Mouse (Mus musculus): ENCODE data around the gene Scamp2.
A peak's percentile ranks its signal among the peaks of the same experiment; 100 is the strongest.

Scamp2 gene

DNA sequence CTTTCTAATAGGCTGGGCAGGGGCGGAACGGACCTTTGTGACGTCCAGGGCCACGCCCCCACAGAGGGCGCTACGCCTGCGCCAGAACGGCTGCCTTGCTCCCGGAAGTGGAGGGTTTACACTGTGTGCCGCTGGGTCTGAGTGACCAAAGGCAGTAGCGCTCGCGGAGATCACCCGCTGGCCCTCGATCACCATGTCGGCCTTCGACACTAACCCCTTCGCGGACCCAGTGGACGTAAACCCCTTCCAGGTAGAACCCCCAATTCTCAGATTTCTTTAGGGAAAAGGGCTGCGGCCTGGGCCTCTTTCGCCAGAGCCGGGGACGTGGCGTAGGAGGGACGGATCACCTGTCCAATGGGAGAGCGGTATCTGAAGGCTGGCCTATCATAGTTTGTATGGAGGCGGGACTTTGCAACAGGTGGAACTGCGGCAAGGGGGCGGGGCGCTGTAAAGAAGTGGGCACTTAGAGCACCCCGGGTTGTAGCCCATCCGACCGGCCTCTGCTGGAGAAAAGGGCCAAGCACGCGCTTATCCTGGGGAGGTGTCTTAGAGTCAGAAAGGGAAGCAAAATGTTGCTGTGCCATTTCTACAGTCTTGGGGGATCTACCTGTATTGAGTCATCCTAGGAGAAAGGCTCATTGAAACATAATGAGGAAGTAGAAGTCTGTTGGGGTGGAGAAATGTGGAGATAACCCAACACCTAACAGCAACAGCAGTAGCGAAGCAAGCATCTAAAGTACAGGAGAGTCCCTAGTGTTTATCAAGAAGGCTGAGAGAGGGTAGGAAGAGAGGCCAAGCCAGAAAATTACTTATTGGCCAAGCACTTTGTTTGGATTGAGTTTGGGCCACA is at the start of gene Scamp2:
Scamp2 (plus strand) TSS at position 83 of the 850 bp plus-strand sequence.
- peak; percentile 90 for DNase-seq (ENCODE audit: low spot score)

DNA sequence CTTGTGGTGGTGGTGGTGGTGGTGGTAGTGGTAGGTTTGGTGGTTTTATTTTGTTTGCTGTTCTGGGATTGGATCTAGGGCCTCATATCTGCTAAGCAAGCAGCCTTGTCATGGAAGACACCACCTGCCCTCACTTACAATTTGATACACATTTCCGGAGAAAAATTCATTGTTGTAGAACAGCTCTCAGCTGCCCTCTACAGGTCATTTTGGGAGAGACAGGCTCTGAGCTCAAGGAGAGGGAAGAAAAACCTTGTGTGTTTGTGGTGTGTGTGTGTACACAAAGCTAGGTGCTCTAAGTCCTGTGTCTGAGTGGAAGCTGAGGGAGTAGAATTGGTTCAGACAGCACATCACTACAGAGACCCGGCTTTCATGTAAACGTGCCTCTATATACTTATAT is 43.6 kb upstream of the Scamp2 start:
- peak; percentile 72 for DNase-seq (ENCODE audit: low spot score)

DNA sequence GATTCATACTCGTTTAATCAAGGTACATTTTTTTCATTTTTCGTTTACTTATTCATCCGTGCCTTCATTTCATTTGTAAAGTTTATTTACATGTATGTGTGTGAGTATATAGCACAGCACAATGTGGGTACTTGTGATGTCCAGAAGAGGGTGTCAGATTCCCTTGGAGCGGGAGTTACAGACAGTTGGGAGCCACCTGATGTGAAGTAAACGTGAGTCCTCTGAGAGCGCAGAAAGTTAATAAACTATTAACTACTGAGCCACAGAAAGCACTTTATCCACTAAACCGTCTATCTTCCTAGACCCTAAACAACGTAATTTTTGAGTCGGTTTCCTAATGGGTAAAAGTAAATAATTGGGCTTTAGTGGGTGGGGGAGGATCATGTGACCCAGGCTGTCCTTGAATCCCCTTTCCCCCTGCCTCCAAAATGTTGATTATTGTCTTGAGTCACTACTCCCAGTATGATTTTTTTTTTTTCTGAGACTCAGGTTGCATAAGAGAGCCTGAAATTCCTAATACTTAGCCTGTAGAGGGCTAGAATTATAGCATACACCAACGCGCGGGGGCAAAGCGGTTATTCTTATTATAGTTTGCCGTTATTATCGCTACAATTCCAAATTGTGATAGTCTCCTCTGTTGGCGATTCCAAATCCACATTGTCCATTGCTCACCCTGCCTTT is 40.2 kb upstream of the Scamp2 start:
- no peak for DNase-seq (ENCODE audit: low spot score)

DNA sequence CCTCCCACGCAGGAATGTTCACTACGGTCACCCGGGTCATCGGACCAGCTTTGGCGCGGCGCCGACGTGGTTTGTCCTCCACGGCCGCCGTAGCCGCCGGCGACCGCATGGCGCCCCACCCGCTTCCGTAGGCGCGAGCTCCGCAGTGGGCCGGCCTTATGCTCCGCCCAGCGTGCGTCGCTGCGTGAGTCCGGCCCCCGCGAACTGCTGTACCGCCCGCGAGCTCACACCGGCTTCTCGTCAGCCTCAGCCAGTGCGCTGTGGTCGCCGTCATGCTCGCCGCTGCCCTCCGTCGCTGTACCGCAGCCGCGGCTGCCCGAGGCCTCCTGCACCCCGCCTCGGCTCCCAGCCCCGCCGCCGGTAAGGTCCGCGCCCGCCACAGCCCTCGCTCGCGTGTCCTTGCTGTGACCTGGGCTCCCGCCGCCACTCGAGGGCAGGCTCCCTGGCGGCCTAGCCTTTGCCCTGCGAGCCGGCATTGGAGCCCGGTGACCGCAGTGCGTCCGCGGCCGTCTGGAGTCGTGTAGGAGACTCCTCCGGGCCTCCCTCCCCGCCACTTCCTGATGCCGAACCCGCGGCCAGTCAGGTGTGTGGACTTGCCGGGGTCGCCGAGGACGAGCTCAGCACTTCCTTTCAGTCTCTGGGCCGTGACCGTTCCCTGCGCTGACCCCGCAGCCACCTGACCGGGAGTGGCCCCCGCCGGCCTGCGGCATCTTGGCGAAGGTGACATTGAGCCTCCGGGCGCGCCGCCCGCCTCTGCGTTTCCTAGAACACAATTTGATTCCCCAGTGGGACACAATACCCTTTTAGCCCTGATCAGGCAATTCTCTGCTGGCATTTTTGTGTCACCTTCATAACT is 39.5 kb upstream of the Scamp2 start, which contains the start of gene Cox5a:
Cox5a (plus strand) TSS at position 219 of the 856 bp plus-strand sequence.
- peak; percentile 89 for DNase-seq (ENCODE audit: low spot score)

DNA sequence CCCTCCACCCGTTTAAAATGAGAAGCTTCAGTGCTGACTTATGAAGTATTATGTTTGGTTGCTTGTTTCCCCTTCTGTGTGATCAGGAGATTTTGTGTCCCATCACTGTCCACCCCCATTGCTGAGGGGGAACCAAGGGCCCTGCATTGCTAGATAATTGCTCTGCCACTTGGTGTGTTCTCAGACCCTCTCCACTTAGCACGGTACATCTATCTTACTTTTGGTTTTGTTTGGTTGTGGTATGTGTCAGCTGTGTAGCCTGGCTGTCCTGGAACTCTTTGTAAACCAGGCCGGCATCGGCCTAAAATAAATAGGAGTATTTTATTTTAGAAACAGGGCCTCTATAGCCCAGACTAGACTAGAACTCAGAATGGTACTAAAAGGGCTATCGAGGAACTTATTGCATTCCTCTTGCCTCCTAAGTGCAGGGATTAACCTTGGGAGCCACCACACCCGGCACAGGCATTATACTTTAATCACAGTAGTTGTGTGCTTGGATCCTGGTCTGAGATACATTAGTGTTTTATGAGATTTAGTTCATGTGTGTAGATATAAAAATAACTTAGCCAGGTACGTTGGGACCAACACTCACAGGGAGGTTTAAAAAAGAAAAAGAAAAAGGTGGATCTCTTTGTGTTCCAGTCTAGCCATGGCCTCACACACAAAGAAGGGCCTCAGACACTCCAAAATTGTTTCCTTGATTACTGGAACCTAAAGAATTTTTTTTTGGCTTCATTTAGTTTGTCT is 38.5 kb upstream of the Scamp2 start:
- no peak for DNase-seq (ENCODE audit: low spot score)

DNA sequence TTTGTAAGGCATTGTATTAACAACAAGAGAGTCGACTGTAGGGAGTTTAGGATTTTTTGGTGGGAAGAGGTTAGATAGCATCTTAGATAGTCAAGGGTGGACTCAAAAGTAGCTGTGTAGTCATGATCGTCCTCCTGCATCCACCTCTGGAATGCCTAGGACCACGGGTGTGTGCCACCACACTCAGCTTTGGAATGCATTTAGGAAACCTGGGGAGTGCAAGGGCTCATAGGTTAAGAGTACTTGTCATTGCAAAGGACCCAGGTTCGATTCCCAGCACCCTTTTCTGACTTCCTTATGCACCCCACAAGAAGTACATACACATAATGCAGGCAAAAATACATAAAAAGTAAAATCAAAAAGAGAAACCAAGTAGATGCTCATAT is 37.9 kb upstream of the Scamp2 start:
- no peak for DNase-seq (ENCODE audit: low spot score)

DNA sequence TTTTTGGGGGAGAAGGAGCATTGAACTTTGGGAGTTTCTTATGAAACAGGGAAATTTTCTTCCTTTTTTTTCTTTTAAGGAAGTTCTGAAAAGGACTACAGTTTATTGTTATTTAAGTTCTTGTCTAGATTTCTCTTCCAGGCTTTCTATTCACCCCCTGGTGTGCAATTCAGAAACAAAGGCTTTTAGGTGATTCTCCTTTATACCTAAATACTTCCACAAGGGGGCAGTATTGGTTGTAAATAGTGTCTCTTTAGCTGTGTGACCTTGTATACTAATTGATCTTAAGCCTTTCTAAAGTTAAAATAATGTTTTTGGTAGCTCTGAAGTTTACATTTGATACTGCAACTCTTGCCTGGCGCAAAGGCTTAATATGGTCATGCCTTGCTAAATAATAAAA is 37.0 kb upstream of the Scamp2 start:
- DNase-seq (ENCODE audit: low spot score), result peak; percentile 65

DNA sequence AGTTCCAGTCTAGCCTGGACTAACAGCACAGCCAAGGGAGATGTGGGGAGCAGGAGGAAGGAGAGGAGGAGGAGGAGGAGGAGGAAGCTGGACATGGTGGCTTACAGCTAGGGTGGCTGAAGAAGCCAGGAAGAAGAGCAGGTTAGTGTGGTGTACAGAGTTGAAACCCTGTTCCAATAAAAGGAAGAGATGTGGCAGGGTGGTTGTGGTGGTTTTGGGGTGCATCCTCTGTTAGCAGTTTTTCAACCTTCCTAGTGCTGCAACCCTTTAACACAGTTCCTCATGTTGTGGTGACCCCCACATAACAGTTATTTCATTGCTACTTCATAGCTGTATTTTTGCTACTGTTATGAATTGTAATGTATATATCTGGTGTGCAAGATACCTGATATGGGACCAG is 36.3 kb upstream of the Scamp2 start:
- no peak for DNase-seq (ENCODE audit: low spot score)

DNA sequence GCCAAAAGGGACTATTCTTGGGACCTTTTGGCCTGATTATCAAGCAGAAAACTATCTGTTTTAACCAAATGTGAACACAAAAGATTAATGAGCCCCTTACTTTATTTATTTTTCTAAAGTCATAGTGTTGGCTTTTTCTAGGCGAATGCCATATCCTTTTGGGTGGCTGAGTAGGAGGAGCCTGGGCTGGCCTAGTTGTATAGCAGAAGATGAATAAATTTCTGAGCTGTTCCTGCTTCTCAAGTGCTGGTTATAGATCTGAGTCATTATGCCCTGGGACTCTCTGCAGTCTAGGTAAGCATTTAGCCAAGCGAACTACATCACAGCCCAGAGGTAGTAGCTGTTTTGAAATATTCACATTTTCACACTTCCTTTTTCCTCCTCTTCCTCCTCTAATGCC is 35.2 kb upstream of the Scamp2 start:
- no peak for DNase-seq (ENCODE audit: low spot score)

DNA sequence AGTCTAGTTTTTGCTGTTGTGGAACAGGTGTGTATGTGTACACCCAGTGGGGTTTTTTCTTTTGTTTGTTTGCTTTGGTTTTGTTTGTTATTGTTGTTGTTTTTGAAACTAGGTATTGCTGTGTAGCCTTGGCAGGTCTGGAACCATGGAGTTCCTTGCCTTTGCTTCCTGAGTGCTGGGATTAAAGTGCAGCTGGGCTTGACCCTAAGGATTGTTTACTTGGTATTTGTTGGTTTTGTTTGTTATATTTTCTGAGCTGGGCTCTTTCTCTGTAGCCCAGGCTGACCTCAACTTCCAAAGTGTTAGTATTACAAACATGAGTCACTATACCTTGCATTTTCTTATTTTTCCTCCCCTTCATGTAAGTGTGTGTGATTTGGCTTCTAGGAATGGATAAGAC is 34.3 kb upstream of the Scamp2 start:
- no peak for DNase-seq (ENCODE audit: low spot score)

DNA sequence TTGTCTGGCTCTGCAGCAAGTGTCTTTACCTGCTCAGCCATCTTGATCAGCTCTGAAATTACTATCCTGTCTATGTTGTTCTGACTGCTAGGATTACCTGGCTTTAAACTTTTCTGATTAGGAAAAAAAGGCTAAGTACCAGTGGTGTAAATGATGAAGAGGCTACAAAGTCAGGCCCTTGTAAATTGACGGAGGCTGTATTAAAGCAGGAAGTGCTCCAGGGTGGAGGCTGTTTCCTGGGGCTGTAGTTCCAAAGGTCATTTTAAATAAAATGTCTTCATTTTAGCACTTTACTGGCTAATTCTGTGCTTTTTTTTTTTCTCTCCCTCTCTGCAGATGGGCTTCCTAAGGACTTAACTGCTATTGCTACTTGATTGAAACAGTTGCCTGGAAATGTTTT is 28.8 kb upstream of the Scamp2 start:
- no peak for DNase-seq (ENCODE audit: low spot score)

DNA sequence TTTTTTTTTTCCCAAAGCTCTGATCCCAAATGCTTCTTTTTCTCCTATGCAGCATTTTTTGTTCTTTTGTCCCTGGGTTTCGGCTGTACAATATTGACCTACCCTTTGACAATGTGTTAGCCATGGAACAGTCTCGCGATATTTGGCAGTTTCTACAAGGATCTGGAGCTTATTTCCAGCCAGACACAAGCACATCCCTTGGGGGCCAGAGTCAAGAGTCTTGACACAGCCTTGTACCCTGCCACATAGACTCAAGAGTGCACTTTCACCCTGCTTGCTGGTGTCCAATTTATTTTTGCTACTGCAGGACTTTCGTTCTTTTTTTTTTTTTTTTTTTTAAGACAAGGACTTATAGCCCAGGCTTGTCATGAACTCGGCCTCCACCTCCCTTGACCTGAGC is 24.4 kb upstream of the Scamp2 start:
- DNase-seq (ENCODE audit: low spot score), result no peak

DNA sequence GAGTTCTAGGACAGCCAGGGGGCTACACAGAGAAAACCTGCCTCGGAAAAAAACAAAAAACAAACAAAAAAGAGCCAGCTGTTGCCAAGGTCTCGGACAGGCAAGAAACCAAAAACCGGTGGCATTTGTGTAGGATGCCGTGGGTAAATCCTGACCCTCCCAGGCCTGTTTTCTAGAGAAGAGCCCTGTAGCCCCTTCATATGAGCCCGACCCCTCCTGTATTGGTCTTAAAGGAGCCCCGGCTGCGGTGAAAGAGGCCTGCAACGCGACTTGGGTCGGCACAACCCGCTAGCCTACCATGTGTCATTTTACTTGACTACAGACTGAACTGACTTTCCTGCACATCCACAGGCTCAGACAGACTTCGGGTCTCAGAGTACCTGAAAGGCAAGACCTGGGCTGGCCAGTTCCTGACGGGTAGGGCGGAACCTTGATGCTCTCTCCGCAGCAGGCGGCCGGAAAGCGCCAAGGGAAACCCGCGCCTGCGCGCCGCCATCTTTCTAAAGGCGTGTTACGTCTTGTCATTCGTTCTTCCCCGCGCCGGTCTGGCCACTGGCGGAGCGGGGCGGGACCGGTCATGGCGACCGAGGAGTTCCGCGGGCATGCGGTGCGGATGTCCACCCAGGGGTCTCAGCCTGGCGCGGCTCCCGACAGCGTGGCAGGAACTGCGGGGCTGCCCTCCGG is 23.6 kb upstream of the Scamp2 start, which contains the start of gene Fam219b:
Fam219b (plus strand) TSS at position 485 of the 684 bp plus-strand sequence.
- peak; percentile 83 for DNase-seq (ENCODE audit: low spot score)

DNA sequence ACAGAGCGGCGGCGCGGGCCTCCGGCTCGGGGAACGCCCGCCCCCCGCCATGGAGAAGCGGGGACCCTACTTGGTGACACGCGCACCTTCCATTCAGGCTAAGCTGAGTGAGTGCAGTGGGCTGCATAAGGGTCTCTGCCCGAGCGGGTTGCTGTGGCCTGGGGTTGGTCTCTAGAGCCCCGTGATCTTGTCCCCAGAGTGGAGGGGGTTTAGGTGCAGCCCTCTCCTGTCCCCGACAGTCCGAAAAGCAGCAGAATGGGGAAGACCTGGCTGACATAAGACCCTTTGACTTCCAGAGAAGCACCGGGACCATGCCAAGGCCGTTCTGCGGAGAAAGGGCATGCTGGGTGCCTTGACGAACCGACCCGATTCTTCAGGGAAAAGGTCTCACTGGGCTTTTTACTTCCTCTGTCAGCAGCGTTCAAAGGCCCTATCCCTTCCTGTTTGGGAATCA is 23.0 kb upstream of the Scamp2 start:
- DNase-seq (ENCODE audit: low spot score), result no peak

DNA sequence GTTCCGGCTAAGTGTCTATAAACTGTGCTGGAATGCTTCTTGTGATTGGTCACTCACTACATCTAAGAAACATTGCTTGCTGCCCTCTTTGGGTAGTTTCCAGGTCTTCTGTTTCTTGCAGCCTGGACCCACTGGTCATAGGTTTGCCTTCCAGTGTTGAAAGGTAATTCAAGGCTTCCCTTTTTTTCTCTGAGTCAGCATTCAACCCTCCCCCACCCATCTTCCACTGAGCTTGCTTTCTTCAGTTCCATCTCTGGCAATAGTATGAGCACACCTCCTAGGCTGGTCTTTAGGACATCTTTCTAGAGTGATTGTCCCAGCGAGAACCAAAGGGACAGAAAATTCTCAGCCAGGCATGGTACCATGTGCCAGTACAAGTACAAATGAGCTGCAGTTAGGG is 21.2 kb upstream of the Scamp2 start:
- DNase-seq (ENCODE audit: low spot score), result no peak

DNA sequence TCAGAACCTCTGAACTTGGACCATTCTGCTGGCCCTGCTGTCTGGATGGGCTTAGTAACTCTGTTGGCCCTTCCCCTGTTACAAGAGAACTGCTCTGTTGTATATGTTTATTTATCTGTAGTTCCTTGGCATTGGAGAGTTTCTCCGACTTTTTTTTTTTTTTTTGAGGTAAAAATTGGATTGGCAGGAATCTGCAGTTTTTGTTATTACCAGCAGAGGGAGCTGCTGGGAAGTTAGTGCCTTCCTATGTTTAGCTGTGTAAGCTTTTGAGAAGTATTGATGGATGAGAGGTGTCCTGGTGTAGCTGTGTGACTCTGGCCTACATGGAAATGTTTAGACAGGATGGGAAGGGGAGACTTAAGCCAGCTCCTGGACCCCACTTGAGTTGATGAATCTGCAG is 19.4 kb upstream of the Scamp2 start:
- peak; percentile 63 for DNase-seq (ENCODE audit: low spot score)

DNA sequence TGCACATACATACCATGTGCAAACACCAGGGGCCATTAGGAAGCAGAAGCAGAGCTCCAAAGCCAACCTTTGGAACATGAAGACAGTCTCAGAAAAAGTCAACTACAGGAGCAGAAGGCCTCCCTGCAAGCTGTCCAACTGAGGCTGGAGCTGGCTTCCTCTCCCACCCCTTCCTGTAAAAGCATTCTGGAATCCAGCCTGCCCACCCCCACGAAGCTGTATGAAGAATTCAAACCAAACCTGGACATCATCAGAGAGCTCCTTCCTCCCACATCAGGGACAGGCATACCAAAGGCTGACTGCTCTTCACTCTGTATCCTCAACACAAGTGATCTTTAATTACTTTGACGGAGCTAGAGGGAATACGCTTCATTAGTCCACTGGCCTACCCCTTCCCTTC is 16.8 kb upstream of the Scamp2 start:
- no peak for DNase-seq (ENCODE audit: low spot score)

DNA sequence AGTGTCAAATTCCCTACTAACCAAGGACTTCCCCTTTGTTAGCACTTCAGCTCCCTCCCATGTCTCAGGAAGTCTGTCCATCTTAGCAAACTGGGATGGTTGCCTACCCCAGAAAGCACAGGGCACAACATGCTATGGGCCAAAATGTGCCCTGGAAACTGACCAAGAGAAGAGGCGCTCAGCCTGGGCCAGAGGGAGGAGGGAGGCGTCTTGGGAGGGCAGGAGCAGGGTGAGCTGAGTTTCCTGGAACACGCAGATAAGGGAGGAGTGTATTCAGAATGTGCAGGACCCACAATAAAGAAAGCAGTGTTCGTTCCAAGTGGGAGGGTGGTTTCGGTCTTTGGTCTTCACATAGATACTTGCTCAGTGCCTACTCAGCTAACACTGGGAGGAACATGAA is 13.5 kb upstream of the Scamp2 start:
- no peak for DNase-seq (ENCODE audit: low spot score)

DNA sequence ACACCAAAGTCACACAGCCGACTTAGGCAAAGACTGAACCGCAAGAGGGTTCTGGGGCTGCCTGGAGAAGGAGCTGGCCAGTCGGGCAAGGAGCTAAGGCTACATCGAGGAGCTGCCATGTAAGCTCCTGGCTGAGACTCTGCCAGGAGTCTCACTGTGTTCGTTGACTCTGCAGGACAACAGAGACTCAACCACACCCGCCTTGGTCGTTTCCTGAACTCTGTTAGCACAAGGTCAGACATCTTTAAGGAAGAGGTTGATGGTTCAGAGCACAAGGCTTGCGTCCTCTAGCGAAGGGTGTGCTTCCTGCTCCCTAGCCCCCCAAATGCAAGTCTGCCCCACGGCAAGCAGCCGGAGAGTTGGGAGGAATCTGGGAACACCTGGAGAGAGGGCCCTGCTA is 12.9 kb upstream of the Scamp2 start:
- no peak for DNase-seq (ENCODE audit: low spot score)

DNA sequence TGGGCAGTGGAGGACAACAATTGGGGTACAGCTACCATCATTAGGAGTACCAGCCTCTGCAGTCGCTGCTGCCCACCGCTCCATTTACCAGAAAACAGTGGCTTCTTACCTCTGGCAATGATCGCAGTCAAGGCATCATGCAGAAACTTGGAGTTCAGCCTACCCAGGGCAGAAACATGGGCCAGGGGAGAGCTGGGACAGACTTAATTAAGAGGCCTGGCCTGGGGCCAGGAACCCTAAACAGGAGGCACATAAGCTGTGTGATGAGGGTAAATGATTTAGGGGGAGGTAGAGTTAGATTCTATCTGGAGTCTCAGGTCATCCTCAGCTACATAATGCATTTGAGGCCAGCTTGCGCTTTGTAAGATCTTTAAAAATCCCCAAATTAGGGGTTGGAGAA is 11.6 kb upstream of the Scamp2 start:
- no peak for DNase-seq (ENCODE audit: low spot score)

Measured in c-Kit-positive CD71-positive TER-119-positive erythroid progenitor cells, embryonic 14.5 days (primary cell).